Mouse (Mus musculus): ENCODE measurements around the gene Pon2.
"Not testable (repeated sequence)": the region's sequence is repeated elsewhere in the genome, so short reads cannot be mapped to it uniquely, and the experiment has no call there.

The Pon2 gene

DNA sequence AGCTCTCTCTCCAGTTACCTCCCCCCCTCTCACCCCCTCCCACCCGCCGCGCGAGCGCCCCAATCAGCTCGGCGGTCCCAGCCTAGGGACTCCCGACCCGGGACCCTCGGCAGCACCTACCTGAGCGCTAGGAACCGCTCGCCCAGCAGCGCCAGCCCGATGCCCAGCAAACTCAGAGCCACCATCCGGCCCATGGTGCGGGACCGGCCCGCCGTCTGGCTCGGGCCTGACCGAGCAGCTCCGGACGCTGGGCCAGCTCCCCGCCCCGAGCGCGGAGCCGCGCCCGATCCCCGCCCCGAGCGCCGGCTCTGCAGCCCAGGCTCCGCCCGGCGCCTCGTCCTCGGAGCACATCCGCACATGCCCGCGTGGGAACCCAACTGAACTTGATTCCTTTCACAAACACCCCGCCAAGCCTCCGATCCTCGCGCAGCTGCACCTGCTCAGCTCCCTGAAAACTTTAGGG, at the start of gene Pon2:
Pon2 (minus strand) TSS at position 364 of the 463 bp plus-strand sequence.
- peak; percentile 87 for DNase-seq (ENCODE audit: low spot score)

DNA sequence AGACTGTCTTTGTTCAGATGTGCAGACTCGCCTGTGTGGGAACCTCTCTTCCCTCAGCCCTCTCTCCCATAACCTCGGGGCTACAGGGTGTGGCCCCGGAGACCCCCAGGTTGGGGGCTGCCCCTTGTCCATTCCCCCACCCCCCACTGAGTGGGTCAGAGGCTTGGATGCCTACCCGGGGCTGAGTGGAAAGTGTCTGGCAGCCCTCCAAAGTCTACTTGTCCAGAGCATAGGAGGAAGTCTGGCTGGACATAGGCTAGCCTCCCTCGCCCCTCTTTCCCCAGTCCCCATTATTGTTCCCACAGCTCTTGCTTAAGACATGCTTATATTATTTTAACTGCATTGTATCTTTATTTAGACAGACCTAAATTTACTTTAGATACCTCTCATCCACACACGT, 46.0 kb upstream of the Pon2 start:
- DNase-seq (ENCODE audit: low spot score): no peak

DNA sequence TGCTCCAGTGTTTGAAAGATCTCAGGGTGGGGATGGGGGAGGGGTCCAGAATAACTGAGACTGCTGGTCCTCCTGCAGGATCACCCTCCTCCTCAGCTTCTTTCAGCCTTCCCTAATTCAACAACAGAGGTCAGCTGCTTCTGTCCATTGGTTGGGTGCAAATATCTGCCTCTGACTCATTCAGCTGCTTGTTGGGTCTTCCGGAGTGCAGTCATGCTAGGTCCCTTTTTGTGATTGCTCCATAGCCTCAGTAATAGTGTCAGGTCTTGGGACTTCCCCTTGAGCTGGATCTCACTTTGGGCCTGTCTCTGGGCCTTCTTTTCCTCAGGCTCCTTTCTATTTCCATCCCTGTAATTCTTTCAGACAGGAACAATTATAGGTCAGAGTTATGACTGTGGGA, 41.0 kb upstream of the Pon2 start:
- DNase-seq (ENCODE audit: low spot score): not testable (repeated sequence)

DNA sequence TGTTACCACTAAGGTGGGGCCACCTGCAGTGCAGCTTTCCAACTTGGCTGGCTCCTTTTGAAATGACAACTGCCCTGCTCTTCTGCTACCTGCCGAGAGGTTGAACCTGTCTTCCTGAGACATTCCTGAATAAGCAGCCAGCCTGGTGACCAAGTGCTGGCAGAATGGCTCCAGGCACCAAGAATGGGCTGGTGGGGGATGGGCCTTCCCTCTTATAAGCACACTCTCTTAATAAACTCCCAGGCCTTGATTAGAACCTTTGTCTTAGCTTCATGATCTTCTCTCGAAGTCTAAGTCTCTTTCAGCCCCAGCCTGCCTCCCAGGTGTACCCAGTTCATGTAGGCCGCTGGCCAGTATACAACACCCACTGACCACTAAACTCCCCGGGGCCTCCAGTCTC, 40.5 kb upstream of the Pon2 start:
- not testable (repeated sequence) for DNase-seq (ENCODE audit: low spot score)

DNA sequence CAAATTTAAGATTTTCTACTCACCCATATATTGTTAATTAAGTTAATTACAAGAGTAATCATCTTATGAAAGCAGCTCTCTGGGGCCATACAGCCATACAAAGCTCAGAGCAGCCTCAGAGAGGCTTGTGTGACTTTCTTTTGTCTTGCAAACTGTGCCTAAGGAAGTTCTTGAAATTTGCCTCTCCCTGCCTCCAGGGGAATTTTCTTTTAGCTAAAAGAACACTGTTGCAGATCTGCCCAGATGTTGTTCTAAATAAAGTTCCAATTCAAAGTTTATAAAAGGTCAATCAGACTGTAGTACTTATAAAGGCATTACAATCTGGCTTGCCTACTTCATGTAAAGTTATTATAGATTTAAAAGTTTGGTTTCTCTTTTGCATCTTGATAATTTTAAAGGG, 37.8 kb upstream of the Pon2 start:
- not testable (repeated sequence) for DNase-seq (ENCODE audit: low spot score)

DNA sequence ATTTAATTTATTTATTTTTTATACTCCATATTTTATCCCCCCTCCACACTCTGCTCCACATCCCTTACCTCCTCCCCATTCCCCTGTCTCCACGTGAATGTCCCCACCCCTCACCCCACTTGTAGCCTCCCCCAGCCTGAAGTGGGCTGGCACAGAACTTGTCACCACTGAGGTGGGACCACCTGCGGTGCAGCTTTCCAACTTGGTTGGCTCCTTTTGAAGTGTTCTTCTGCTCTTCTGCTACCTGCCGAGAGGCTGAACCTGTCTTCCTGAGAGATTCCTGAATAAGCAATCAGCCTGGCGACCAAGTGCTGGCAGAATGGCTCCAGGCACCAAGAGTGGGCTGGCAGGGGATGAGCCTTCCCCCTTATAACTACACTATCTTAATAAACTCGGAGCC, 35.8 kb upstream of the Pon2 start:
- no peak for DNase-seq (ENCODE audit: low spot score)

DNA sequence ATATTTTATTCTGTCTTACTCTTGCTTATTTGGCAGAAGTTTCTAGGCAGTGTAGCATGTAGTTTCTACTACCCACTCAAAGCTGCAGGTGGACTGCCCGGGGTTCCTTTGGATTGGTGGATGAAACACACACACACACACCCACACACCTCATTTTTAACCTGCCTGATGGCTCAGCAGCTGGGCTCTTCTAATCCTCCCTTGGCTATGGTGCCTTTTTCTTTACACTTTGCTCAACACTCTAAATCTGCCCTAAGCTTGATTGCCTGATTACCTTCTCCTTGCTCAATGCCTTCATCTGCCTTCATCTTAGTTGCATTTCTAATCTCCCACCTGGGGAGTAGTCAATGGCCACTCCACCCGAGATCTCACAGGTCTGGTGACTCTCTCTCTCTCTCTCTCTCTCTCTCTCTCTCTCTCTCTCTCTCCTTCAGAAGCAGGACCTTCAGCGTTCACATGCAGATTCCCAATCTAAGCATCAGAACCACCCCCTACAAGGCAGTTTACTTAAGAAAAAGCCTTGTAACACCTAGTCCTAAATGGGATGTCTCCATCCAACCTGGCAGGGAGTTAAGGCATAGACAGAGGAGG, 34.4 kb upstream of the Pon2 start:
- DNase-seq (ENCODE audit: low spot score): no peak

DNA sequence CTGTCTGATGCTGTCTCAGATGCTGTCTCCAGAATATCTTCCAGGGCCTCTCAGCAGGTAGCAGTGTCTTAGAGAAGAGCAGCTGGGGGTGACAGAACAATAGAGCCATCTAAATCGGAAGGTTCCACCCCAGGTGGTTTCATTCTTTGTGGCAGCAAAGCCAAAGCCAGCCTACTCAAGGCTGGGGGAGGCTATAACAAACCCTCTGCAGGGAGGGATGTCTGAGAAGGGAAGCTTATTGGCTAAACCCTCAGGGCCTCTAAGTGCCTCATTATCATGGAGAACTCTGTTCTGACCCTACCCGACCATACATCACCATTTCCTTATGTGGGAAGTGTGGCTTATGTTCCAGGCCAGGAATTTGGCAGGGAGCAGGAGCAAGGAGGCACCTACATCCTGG, 26.9 kb upstream of the Pon2 start:
- DNase-seq (ENCODE audit: low spot score): no peak

DNA sequence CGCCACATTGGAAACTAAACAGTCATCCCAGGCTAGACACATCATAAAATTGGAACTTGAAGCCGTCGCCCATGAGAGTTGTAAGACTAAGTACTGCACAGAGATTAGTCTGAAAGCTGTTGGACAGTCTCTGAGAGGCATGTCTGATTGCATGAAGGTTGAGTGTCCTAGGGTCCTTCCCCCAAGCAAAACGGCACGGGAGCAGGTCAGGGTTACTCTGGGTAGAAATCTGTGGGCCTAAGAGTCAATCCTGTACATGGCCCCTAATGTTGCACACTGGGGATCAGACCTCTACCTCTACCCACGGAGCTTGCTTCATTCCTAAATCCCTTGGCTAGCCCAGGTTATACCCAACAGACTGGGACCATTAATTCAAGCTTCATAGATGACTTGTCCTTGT, 25.8 kb upstream of the Pon2 start:
- not testable (repeated sequence) for DNase-seq (ENCODE audit: low spot score)

DNA sequence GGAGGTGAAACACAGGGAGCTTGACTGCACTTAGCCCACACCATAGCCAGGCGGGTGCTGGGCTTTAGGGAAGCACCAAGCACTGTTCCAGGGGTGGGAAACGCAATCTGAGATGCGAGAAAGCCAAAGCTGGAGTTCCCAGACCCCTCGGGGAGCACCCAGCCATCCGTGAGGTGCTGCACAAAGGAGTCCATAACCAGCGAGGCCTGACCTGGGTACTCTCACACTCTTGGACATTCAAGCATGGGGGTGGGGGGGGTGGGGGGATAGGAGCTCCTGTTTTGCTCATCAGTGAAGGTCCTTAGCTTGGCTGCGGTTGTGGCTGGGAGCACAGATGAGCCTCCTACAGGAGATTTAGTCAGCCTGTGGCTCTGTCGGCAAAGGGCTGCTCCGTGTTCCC, 18.4 kb upstream of the Pon2 start:
- no peak for DNase-seq (ENCODE audit: low spot score)

DNA sequence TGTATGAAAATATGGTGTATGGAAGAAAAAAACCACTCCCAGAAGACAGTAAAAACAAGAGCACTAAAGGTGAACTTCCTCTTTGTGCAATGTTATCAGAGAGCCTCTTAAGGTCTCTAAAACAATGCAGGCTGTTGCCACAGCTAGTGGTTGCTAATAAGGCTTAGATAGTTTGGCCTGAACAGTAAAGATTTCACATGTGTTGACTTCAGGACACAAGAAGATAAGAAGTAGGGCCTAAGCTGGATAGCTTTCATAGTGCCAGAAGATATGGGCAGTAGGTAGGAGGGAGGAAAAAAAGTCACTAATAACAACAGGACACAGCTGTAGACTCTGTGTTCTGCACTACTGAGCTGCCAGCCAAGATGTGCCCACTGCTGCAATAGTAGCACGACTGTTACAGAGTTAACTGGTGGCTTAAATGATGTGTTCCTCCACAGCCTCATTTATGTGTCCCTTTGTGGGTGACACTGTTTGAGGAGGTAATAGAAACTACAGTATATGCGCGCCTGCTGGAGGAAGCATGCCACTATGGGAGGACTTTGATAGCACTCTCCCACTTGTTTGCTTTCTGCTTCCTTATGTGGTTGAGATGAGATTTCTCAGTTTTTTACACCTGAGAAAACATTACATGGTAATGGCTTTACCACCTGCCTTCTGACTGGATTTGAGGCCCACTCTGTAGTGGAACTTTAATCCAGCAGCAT, 17.0 kb upstream of the Pon2 start:
- DNase-seq (ENCODE audit: low spot score): no peak

DNA sequence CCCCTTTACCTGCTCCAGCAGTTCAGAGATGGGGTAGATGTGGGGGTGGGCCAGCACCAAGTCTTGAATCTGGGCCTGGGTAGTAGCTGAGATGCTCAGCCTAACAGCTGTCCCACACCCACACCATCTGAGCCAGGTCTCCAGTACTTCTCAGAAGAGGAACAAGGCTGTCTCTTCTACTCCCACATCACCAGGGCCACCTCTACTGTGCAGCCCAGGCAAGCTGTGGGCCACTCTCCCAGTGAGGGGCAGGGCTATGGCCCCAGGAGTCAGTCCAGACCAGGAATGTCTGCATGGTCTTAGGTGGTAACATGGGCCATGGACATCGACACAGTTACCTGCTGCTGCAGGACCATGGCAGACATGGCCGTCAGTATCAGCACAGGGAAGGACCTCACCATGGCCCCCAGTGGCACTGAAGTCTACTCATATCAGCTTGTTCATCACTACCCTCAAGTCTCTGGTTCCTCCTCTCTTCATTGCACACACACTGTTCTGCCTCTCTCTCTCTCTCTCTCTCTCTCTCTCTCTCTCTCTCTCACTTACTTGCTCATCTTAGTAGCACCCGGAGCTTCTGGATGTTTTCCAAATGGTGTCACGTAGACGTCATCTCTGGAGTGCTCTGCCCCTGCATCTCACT, 15.8 kb upstream of the Pon2 start:
- no peak for DNase-seq (ENCODE audit: low spot score)

DNA sequence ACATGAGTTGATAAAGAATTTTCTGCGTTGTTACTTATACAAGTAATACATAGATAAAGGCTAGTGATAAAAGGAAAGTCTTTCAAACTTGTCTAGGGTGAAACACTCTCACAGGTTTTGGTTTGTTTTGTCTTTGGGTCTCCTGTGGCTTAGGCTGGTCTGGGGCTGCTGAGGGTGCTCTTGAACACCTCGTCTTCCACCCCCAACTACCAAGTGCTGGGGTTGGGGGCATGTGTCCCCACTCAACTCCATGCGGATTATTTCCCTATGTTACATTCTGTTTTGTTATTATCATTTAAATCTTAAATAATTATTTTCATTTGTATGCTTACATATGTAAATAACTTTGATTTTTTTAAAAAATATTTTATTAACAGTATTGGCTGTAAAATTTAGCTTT, 12.2 kb upstream of the Pon2 start:
- DNase-seq (ENCODE audit: low spot score): no peak

DNA sequence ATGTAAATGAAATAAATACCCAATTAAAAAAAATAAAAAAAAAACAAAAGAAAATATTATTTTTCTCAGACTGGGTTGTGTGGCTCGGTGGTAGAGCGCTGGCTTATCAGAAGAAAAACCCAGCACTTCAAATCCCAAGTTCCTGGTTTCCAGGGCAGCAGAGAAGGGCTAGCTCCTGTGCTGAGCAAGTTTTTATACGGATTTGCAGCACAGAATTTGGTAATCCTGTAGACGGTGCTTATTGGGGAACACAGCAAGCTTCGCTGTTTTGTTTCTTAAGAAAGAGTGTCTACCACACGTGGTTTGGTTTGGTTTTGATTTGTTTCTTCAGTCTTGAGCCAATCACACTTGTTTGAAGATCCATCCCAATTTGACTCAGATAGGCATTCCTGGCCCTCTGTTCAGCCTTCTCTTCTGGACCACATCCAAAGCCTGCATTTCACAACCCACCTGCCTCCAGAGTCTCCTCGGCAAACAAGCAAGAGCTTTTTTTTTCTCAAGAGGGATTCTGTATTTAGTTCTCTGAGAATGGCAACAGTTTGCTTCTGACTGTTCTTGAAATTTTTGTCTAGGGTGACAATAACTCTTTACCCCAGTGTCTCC, 11.4 kb upstream of the Pon2 start:
- no peak for DNase-seq (ENCODE audit: low spot score)

DNA sequence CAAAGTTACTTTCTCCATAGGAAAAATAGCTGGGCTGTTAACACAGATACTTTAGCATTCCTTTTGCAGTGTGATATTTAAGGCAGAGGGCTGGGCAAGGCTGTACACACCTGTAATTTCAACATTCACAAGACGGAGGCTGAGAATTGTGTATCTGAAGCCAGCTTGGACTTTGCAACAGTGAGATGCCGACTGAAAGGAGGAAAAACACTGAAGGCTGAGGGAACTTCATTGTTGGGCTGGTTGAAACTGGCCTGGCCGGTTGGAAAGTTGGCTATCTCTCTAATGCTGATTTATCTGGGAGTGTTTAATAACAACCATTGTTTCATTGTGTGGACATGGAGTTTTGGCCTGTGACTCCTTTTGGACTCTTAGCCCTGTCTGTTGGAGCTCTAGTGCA, 7.7 kb upstream of the Pon2 start:
- no peak for DNase-seq (ENCODE audit: low spot score)

DNA sequence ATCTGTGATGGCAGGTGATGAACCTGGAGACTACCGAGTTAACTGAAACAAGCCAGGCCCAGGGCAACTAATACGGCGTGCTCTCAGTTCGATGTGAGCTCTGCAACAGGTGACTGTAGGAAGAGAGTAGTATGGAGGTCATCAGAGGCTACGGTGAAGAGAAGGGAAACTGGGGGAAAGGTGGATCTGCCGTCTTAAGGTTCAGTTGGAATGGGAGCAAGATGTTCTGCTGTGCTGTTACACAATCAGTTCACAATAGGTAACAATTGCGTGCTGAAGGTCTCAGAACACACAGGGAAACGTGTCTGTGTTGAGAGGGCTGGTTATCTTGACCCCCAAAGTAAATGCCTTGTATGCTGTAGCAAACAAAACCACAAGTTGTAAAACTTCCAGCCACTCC, 6.7 kb upstream of the Pon2 start:
- DNase-seq (ENCODE audit: low spot score): no peak

DNA sequence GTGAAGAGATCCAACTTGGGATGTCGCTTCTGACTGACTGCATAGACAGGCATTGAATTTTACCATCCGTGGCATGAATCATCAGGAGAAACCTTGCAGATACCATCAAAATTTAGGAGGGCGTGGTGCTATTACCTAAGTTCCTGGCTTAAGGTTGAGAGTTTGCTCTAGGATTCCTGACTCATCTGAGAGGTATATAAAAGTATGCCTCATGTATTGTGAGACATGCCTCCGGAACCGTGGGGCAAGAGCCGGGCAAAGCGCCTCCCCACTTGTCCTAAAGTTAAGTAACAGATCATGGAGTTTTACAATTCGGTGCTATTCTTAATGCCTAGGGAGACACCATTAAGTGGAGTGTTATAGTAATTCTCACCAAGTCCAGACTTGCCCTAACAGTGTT, 2.4 kb upstream of the Pon2 start:
- DNase-seq (ENCODE audit: low spot score): no peak

DNA sequence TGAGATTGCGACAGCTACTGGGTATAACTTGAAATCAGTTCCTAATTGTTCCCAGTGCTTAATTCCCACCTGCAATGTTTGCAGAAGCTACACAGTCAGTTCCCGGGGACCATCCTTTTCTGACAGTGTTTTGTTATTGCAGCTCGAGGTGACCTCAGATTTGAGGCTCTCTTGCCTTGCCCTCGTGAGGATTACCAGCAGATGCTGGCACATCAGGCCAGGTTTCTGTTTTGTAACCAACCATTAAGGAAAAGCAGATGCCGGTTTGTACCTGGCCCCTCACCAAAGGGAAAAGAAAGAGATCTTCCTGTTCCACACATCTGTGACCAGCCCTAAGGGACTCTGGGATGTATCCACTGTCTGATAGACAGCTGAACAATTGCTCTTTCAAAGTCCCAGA, 1.3 kb upstream of the Pon2 start:
- no peak for DNase-seq (ENCODE audit: low spot score)

DNA sequence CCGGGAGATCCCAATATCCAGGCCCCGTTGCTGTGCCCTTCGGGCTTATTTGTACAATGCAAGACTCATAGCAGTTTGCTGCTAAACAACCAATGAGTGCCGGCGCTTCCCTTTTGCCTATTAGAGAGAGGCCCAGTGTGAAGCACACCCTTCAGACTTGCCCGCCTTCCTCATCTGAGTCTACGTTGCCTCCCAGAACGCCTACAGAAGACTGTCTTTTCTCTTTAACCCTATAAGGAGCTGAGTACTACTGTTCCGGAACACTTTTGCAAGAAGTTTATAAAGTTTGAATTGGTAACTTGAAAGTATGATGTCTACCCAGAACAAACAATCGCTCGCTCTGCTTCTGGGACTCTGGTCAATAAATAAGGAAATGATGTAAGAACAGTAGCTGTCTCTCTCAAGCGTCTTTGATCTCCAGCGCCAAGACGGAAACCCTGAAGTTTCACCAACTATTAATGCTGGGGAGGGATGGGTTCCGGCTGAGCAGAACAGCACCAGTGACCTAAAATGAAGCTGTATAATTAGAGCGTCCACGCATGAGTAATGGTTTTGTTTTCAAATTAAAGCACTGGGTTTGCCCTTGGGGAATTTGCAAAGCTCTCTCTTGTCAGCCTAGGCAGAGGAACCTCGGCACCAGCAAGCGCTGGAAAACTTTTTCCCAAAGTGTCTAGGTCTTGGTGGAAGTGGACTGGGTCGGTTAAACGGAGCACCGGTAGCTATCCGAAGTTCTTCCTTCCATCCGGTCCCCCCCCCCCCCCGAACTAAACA, 749 bp downstream of the Pon2 start:
- peak; percentile 31 for DNase-seq (ENCODE audit: low spot score)

DNA sequence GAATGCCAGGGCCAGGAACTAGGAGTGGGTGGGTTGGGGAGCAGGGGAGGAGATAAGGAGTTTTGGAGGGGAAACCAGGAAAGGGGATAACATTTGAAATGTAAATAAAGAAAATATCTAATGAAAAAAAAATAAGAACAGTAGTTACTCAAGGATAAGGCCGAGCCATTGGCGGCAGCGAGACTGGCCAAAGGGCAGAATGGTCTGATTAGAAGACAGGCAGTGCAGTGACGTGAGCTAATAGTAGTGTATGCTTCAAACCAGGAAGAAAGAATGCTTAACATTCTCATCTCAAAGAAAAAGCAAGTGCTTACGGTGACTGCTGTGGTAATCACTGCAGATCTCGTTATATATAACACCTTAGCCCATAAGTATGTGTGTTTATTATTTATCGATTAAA, 2.2 kb downstream of the Pon2 start:
- no peak for DNase-seq (ENCODE audit: low spot score)

DNA sequence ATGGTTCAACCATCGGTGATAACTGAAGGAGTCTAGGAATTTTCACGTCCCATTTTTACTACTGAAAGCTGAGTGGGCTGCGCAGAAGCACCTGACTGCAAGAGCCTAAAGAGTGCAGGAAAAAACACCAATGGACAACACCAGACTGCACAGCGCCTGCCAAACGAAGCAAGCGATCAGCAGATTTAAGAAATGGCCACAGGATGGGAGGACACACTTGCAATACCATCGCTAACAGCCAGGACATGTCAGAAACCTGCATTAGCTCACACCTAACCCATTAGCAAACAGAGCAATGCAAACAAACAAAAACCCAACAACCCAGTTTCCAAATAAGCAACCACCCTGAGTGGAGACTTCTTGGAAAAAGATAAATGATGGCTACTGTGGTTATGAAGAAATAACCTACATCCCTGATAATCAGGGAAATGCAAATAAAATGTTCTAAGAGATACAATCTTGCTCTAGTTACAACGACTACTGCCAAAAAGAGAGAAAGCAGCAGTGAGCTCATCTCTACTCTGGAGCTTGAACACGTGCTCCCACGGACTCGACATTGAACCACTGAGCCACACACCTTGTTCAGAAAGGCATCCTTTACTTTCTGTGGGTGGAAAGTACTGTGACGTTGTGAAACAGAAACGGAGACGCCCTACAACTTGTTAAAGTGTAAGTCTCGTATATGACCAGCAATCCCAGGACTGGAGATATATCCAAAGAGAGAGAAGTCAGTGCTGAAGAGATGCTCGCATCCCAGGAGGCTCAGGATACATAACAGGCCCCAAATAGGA, 3.4 kb downstream of the Pon2 start:
- no peak for DNase-seq (ENCODE audit: low spot score)

DNA sequence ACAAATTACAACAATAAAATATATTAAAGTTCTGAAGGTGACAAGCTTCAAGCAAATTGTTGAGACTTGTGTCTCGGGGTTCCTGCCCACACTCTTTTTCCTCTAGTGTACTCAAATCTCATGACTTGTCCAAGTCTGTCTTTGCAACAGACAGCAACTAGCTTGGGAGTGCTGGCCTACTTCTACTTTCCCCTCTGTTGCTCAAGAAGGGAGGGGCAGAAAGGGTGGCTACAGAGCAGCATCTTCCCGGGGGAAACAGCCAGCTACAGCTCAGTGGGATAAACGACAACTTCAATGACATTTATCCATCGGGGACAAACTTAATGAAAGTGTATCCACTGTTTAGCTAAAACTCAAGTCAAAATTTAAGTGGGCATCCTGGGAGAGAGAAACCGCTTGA, 5.4 kb downstream of the Pon2 start:
- DNase-seq (ENCODE audit: low spot score): no peak
